Mouse (Mus musculus) heart, embryonic 12.5 days (tissue): ENCODE results near the gene Nrg3. TPM values are rescaled to one million over a fixed set of nuclear protein-coding genes. Genes with fewer than 3 reads are reported as not detected.

Source experiments
- ATAC-seq: fragments of 200-750 bp; cut with Nextera tagmentation; 2 replicates; pipeline ENCODE4 v1.8.0; 2017; ENCODE audit warnings: moderate TSS enrichment, moderate library complexity; ENCODE audit not compliant: insufficient number of reproducible peaks, low FRiP score
- H3K27ac ChIP-seq: fragments of 300-500 bp; sonication (generic); 2 replicates; pipeline ENCODE4 v1.5.1; 2016; ENCODE audit warnings: mild to moderate bottlenecking, moderate library complexity; ENCODE audit not compliant: poor library complexity, severe bottlenecking
- H3K27me3 ChIP-seq: fragments of 300-500 bp; sonication (generic); replicated peaks from 2 replicates; pipeline ENCODE4 v1.6.1; 2016; ENCODE audit warnings: mild to moderate bottlenecking, moderate library complexity
- H3K36me3 ChIP-seq: fragments of 300-500 bp; sonication (generic); 2 replicates; pipeline ENCODE4 v1.6.1; 2016; ENCODE audit warnings: mild to moderate bottlenecking, moderate library complexity
- H3K4me1 ChIP-seq: fragments of 300-500 bp; sonication (generic); replicated peaks from 2 replicates; pipeline ENCODE4 v1.6.1; 2016; ENCODE audit warnings: mild to moderate bottlenecking
- H3K4me2 ChIP-seq: fragments of 300-500 bp; sonication (generic); 2 replicates; pipeline ENCODE4 v1.6.1; 2016; ENCODE audit warnings: mild to moderate bottlenecking, moderate library complexity
- H3K4me3 ChIP-seq: fragments of 300-500 bp; sonication (generic); 2 replicates; pipeline ENCODE4 v1.5.1; 2016; ENCODE audit warnings: mild to moderate bottlenecking
- H3K9ac ChIP-seq: fragments of 300-500 bp; sonication (generic); 2 replicates; pipeline ENCODE4 v1.6.1; 2016; ENCODE audit warnings: mild to moderate bottlenecking, moderate library complexity
- H3K9me3 ChIP-seq: fragments of 300-500 bp; sonication (generic); replicated peaks from 2 replicates; pipeline ENCODE4 v1.6.1; 2016; ENCODE audit warnings: mild to moderate bottlenecking, moderate library complexity
- WGBS: fragments of 180-500 bp; shearing (Covaris S2); methylation state at CpG from one replicate; pipeline ENCODE4 v1.1.7; 2016; 5-methylcytosine and 5-hydroxymethylcytosine counted together
- polyA plus RNA-seq: library from polyadenylated mRNA; unstranded; fragments of >200 nt; fragmentation: Nextera tagmentation; extraction: Ambion mirVana; gene quantifications from 2 replicates; pipeline ENCODE4 v1.2.1, GENCODE M21; 2016

Nrg3 gene
- polyA plus RNA-seq, 1 experiment from 2014 or later, result not detected

- no peak overlapping the region for H3K9ac ChIP-seq
- no peaks in the 10 kb centered on the region for H3K4me1 ChIP-seq
- no peaks in the 10 kb centered on the region for H3K9me3 ChIP-seq
- no peak overlapping the region for H3K27ac ChIP-seq
- WGBS, result 67% methylated on average over 1 of the region's 1 CpGs
- H3K4me2 ChIP-seq, result no peak overlapping the region
- no peaks in the 10 kb centered on the region for H3K36me3 ChIP-seq
- no peak for ATAC-seq
- H3K4me3 ChIP-seq, result no peak overlapping the region
- H3K27me3 ChIP-seq, result no peaks in the 10 kb centered on the region
Observed at GRCm38 (mm10) chr14:38594297-38594696, 878.6 kb downstream of the Nrg3 start.

- no peak overlapping the region for H3K4me2 ChIP-seq
- H3K4me3 ChIP-seq, result no peak overlapping the region
- H3K36me3 ChIP-seq, result no peaks in the 10 kb centered on the region
- H3K9me3 ChIP-seq, result no peaks in the 10 kb centered on the region
- H3K9ac ChIP-seq, result no peak overlapping the region
- no peak overlapping the region for H3K27ac ChIP-seq
- WGBS, result 68% methylated on average over 3 of the region's 3 CpGs
- H3K4me1 ChIP-seq, result no peaks in the 10 kb centered on the region
- H3K27me3 ChIP-seq, result no peaks in the 10 kb centered on the region
- ATAC-seq, result no peak
Observed at GRCm38 (mm10) chr14:38576796-38577195, 896.1 kb downstream of the Nrg3 start.

GRCm38 (mm10) chr14:38568184-38568583, 904.7 kb downstream of the Nrg3 start:
- no peak overlapping the region for H3K27ac ChIP-seq
- H3K27me3 ChIP-seq, result no peaks in the 10 kb centered on the region
- WGBS, result 74% methylated on average over 1 of the region's 1 CpGs
- no peaks in the 10 kb centered on the region for H3K4me1 ChIP-seq
- H3K9ac ChIP-seq, result no peak overlapping the region
- no peaks in the 10 kb centered on the region for H3K36me3 ChIP-seq
- H3K4me3 ChIP-seq, result no peak overlapping the region
- no peak for ATAC-seq
- H3K9me3 ChIP-seq, result no peaks in the 10 kb centered on the region
- H3K4me2 ChIP-seq, result no peak overlapping the region

- H3K27ac ChIP-seq, result no peak overlapping the region
- H3K27me3 ChIP-seq, result no peaks in the 10 kb centered on the region
- no peaks in the 10 kb centered on the region for H3K4me1 ChIP-seq
- no peaks in the 10 kb centered on the region for H3K9me3 ChIP-seq
- H3K36me3 ChIP-seq, result no peaks in the 10 kb centered on the region
- no peak overlapping the region for H3K4me3 ChIP-seq
- H3K9ac ChIP-seq, result no peak overlapping the region
- WGBS, result 83% methylated on average over 3 of the region's 3 CpGs
- ATAC-seq, result no peak
- H3K4me2 ChIP-seq, result no peak overlapping the region
Observed at GRCm38 (mm10) chr14:38566182-38566581, 906.7 kb downstream of the Nrg3 start.

GRCm38 (mm10) chr14:38554636-38555035, 918.3 kb downstream of the Nrg3 start:
- H3K4me1 ChIP-seq, result no peaks in the 10 kb centered on the region
- H3K4me2 ChIP-seq, result no peak overlapping the region
- H3K27ac ChIP-seq, result no peak overlapping the region
- no peak for ATAC-seq
- 53% methylated on average over 1 of the region's 1 CpGs for WGBS
- H3K36me3 ChIP-seq, result no peaks in the 10 kb centered on the region
- no peaks in the 10 kb centered on the region for H3K27me3 ChIP-seq
- no peak overlapping the region for H3K9ac ChIP-seq
- peaks cover 6% of the 10 kb centered on the region; the same call in 1 of the 2 replicates for H3K9me3 ChIP-seq
- no peak overlapping the region for H3K4me3 ChIP-seq

- no peaks in the 10 kb centered on the region for H3K4me1 ChIP-seq
- H3K9me3 ChIP-seq, result peaks cover 6% of the 10 kb centered on the region; the same call in 1 of the 2 replicates
- no peaks in the 10 kb centered on the region for H3K27me3 ChIP-seq
- 60% methylated on average over 2 of the region's 2 CpGs for WGBS
- no peak overlapping the region for H3K4me3 ChIP-seq
- ATAC-seq, result no peak
- no peak overlapping the region for H3K9ac ChIP-seq
- H3K4me2 ChIP-seq, result no peak overlapping the region
- H3K27ac ChIP-seq, result no peak overlapping the region
- H3K36me3 ChIP-seq, result no peaks in the 10 kb centered on the region
Observed at GRCm38 (mm10) chr14:38547257-38547656, 925.6 kb downstream of the Nrg3 start.

- no peak overlapping the region for H3K9ac ChIP-seq
- H3K4me2 ChIP-seq, result no peak overlapping the region
- H3K4me1 ChIP-seq, result no peaks in the 10 kb centered on the region
- H3K4me3 ChIP-seq, result no peak overlapping the region
- no peak overlapping the region for H3K27ac ChIP-seq
- no peaks in the 10 kb centered on the region for H3K27me3 ChIP-seq
- H3K9me3 ChIP-seq, result no peaks in the 10 kb centered on the region
- ATAC-seq, result no peak
- 82% methylated on average over 1 of the region's 1 CpGs for WGBS
- no peaks in the 10 kb centered on the region for H3K36me3 ChIP-seq
Observed at GRCm38 (mm10) chr14:38535181-38535580, 937.7 kb downstream of the Nrg3 start.

- ATAC-seq, result no peak
- no peak overlapping the region for H3K27ac ChIP-seq
- H3K9ac ChIP-seq, result no peak overlapping the region
- no peak overlapping the region for H3K4me2 ChIP-seq
- H3K4me3 ChIP-seq, result no peak overlapping the region
- no peaks in the 10 kb centered on the region for H3K4me1 ChIP-seq
- no peaks in the 10 kb centered on the region for H3K36me3 ChIP-seq
- no peaks in the 10 kb centered on the region for H3K27me3 ChIP-seq
- no peaks in the 10 kb centered on the region for H3K9me3 ChIP-seq
Observed at GRCm38 (mm10) chr14:38533495-38533894, 939.4 kb downstream of the Nrg3 start.

GRCm38 (mm10) chr14:38516232-38516631, 956.7 kb downstream of the Nrg3 start:
- H3K27me3 ChIP-seq, result no peaks in the 10 kb centered on the region
- no peak overlapping the region for H3K9ac ChIP-seq
- H3K4me1 ChIP-seq, result no peaks in the 10 kb centered on the region
- no peak overlapping the region for H3K27ac ChIP-seq
- no peak overlapping the region for H3K4me2 ChIP-seq
- no peak for ATAC-seq
- H3K36me3 ChIP-seq, result no peaks in the 10 kb centered on the region
- no peak overlapping the region for H3K4me3 ChIP-seq
- WGBS, result 75% methylated on average over 5 of the region's 5 CpGs
- no peaks in the 10 kb centered on the region for H3K9me3 ChIP-seq

GRCm38 (mm10) chr14:38509016-38509415, 963.9 kb downstream of the Nrg3 start:
- H3K4me1 ChIP-seq, result no peaks in the 10 kb centered on the region
- H3K36me3 ChIP-seq, result no peaks in the 10 kb centered on the region
- H3K9ac ChIP-seq, result no peak overlapping the region
- ATAC-seq, result no peak
- no peaks in the 10 kb centered on the region for H3K27me3 ChIP-seq
- H3K4me2 ChIP-seq, result no peak overlapping the region
- no peaks in the 10 kb centered on the region for H3K9me3 ChIP-seq
- 83% methylated on average over 2 of the region's 2 CpGs for WGBS
- no peak overlapping the region for H3K27ac ChIP-seq
- no peak overlapping the region for H3K4me3 ChIP-seq

GRCm38 (mm10) chr14:38494970-38495369, 977.9 kb downstream of the Nrg3 start:
- no peak for ATAC-seq
- Histone ChIP-seq H3K4me1 (no peaks in the 10 kb centered on the region), H3K36me3 (no peaks in the 10 kb centered on the region), H3K9me3 (no peaks in the 10 kb centered on the region), H3K9ac (no peak overlapping the region), H3K27ac (no peak overlapping the region), H3K4me3 (no peak overlapping the region), H3K4me2 (no peak overlapping the region), H3K27me3 (no peaks in the 10 kb centered on the region)
- 48% methylated on average over 1 of the region's 1 CpGs for WGBS

GRCm38 (mm10) chr14:38447086-38447485, 1025.8 kb downstream of the Nrg3 start:
- Histone ChIP-seq H3K4me1 (no peaks in the 10 kb centered on the region), H3K9me3 (0 out of 2 replicates have a peak, but pooled peaks cover 6% of the 10 kb centered on the region), H3K9ac (no peak overlapping the region), H3K27ac (no peak overlapping the region), H3K4me3 (no peak overlapping the region), H3K36me3 (no peaks in the 10 kb centered on the region), H3K4me2 (no peak overlapping the region), H3K27me3 (no peaks in the 10 kb centered on the region)
- no peak for ATAC-seq
- WGBS, result 77% methylated on average over 2 of the region's 2 CpGs
